Mouse (Mus musculus): ENCODE results near the gene Grin2a. TPM values are rescaled to one million over a fixed set of nuclear protein-coding genes. Genes with fewer than 3 reads are reported as not detected.

The Grin2a gene
- total and polyA plus RNA-seq, 3 experiments: not detected

GRCm38 (mm10) chr16:9735365-9736080, 259.8 kb downstream of the Grin2a start:
- TF ChIP-seq MYC (IDR thresholded peaks at IDR 0.05; ENCODE audit: low read depth, low read length): no peak
- no peak for TF ChIP-seq GABPA (IDR thresholded peaks at IDR 0.05; ENCODE audit: low read depth, low read length)
- no peak for TF ChIP-seq TCF12 (IDR thresholded peaks at IDR 0.05; ENCODE audit: low read depth, low read length)
- TF ChIP-seq SMC3 (IDR thresholded peaks at IDR 0.05; ENCODE audit: low read depth, low read length): no peak
- TF ChIP-seq RAD21 (IDR thresholded peaks at IDR 0.05; ENCODE audit: low read depth, low read length): no peak
- no peak for TF ChIP-seq UBTF (IDR thresholded peaks at IDR 0.05; ENCODE audit: borderline replicate concordance, insufficient read depth, low read depth, low read length)
- TF ChIP-seq USF2 (IDR thresholded peaks at IDR 0.05; ENCODE audit: borderline replicate concordance in 1 of 2, insufficient read depth in 1 of 2, low read depth in 1 of 2, low read length in 2 of 2): no peak
- no peak for TF ChIP-seq ELF1 (IDR thresholded peaks at IDR 0.05; ENCODE audit: low read depth, low read length)
- DNase-seq (ENCODE audit: low read depth, low spot score): no peak
- H3K36me3 ChIP-seq (ENCODE audit: control insufficient read depth in 1 of 2, insufficient read depth in 2 of 2, low read length in 2 of 2): no peaks in the 10 kb centered on the region

GRCm38 (mm10) chr16:9727603-9728002, 267.8 kb downstream of the Grin2a start:
- Histone ChIP-seq H3K27me3 (ENCODE audit: control insufficient read depth in 1 of 2, insufficient read depth in 2 of 2, low read length in 2 of 2) (no peaks in the 10 kb centered on the region), H3K4me1 (ENCODE audit: control insufficient read depth in 1 of 2, insufficient read depth in 2 of 2, low read length in 2 of 2) (no peaks in the 10 kb centered on the region), H3K4me3 (ENCODE audit: control insufficient read depth in 1 of 2, insufficient read depth in 1 of 2, low read depth in 2 of 2, low read length in 2 of 2) (no peak overlapping the region), H3K27ac (ENCODE audit: control insufficient read depth, low read depth, low read length) (no peak overlapping the region), H3K9ac (ENCODE audit: control insufficient read depth, low read depth, low read length, poor library complexity, severe bottlenecking) (no peak overlapping the region), H3K9me3 (replicated peaks; ENCODE audit: insufficient read depth, low read length) (no peaks in the 10 kb centered on the region), H3K36me3 (ENCODE audit: control insufficient read depth in 1 of 2, insufficient read depth in 2 of 2, low read length in 2 of 2) (no peaks in the 10 kb centered on the region), H3K79me2 (ENCODE audit: control insufficient read depth, insufficient read depth, low read length, poor library complexity) (no peaks in the 10 kb centered on the region)
- no peak for DNase-seq (ENCODE audit: low read depth, low spot score)
- TF ChIP-seq USF1 (IDR thresholded peaks at IDR 0.05; ENCODE audit: low read depth, low read length): no peak
- no peak for TF ChIP-seq TBP (IDR thresholded peaks at IDR 0.05; ENCODE audit: low read depth, low read length)

More at GRCm38 (mm10) chr16:9735365-9736080, 259.8 kb downstream of the Grin2a start:
- Histone ChIP-seq H3K79me2 (ENCODE audit: control insufficient read depth, insufficient read depth, low read length, poor library complexity) (no peaks in the 10 kb centered on the region), H3K27me3 (ENCODE audit: control insufficient read depth in 1 of 2, insufficient read depth in 2 of 2, low read length in 2 of 2) (no peaks in the 10 kb centered on the region), H3K4me3 (ENCODE audit: control insufficient read depth in 1 of 2, insufficient read depth in 1 of 2, low read depth in 2 of 2, low read length in 2 of 2) (no peak overlapping the region), H3K27ac (ENCODE audit: control insufficient read depth, low read depth, low read length) (no peak overlapping the region), H3K9ac (ENCODE audit: control insufficient read depth, low read depth, low read length, poor library complexity, severe bottlenecking) (no peak overlapping the region), H3K9me3 (replicated peaks; ENCODE audit: insufficient read depth, low read length) (no peaks in the 10 kb centered on the region), H3K4me1 (ENCODE audit: control insufficient read depth in 1 of 2, insufficient read depth in 2 of 2, low read length in 2 of 2) (no peaks in the 10 kb centered on the region)

GRCm38 (mm10) chr16:9725578-9726113, 269.7 kb downstream of the Grin2a start:
- no peak overlapping the region for H3K27ac ChIP-seq (ENCODE audit: control insufficient read depth, low read depth, low read length)
- H3K4me3 ChIP-seq (ENCODE audit: control insufficient read depth in 1 of 2, insufficient read depth in 1 of 2, low read depth in 2 of 2, low read length in 2 of 2): no peak overlapping the region
- no peak for TF ChIP-seq GABPA (IDR thresholded peaks at IDR 0.05; ENCODE audit: low read depth, low read length)
- TF ChIP-seq POLR2AphosphoS2 (IDR thresholded peaks at IDR 0.05; ENCODE audit: low read length): no peak
- TF ChIP-seq ETS1 (IDR thresholded peaks at IDR 0.05; ENCODE audit: low read depth, low read length): no peak
- TF ChIP-seq MYC (IDR thresholded peaks at IDR 0.05; ENCODE audit: low read depth, low read length): no peak
- no peak for TF ChIP-seq MYB (IDR thresholded peaks at IDR 0.05; ENCODE audit: low read depth, low read length)
- TF ChIP-seq SMC3 (IDR thresholded peaks at IDR 0.05; ENCODE audit: low read depth, low read length): no peak
- TF ChIP-seq USF1 (IDR thresholded peaks at IDR 0.05; ENCODE audit: low read depth, low read length): no peak
- no peak for TF ChIP-seq ELF1 (IDR thresholded peaks at IDR 0.05; ENCODE audit: low read depth, low read length)
- no peak for TF ChIP-seq CHD1 (IDR thresholded peaks at IDR 0.05; ENCODE audit: low read depth, low read length)
- no peak for TF ChIP-seq BHLHE40 (IDR thresholded peaks at IDR 0.05; ENCODE audit: borderline replicate concordance, low read depth, low read length)
- no peak for TF ChIP-seq POLR2A (IDR thresholded peaks at IDR 0.05; ENCODE audit: control insufficient read depth in 1 of 2, insufficient read depth in 1 of 2, low read depth in 1 of 2, low read length in 2 of 2, poor library complexity in 1 of 2)
- no peak for TF ChIP-seq ZNF384 (IDR thresholded peaks at IDR 0.05; ENCODE audit: low read depth, low read length)
- TF ChIP-seq MEF2A (IDR thresholded peaks at IDR 0.05; ENCODE audit: extremely low read depth, insufficient replicate concordance, low read depth, low read length, poor library complexity, severe bottlenecking): no peak
- no peak for TF ChIP-seq MAFK (IDR thresholded peaks at IDR 0.05; ENCODE audit: borderline replicate concordance, low read depth, low read length)
- TF ChIP-seq CHD2 (IDR thresholded peaks at IDR 0.05; ENCODE audit: low read length): no peak
- TF ChIP-seq USF2 (IDR thresholded peaks at IDR 0.05; ENCODE audit: borderline replicate concordance in 1 of 2, insufficient read depth in 1 of 2, low read depth in 1 of 2, low read length in 2 of 2): no peak
- H3K9me3 ChIP-seq (replicated peaks; ENCODE audit: insufficient read depth, low read length): no peaks in the 10 kb centered on the region
- H3K9ac ChIP-seq (ENCODE audit: control insufficient read depth, low read depth, low read length, poor library complexity, severe bottlenecking): no peak overlapping the region
- H3K79me2 ChIP-seq (ENCODE audit: control insufficient read depth, insufficient read depth, low read length, poor library complexity): no peaks in the 10 kb centered on the region
- no peaks in the 10 kb centered on the region for H3K4me1 ChIP-seq (ENCODE audit: control insufficient read depth in 1 of 2, insufficient read depth in 2 of 2, low read length in 2 of 2)
- no peaks in the 10 kb centered on the region for H3K27me3 ChIP-seq (ENCODE audit: control insufficient read depth in 1 of 2, insufficient read depth in 2 of 2, low read length in 2 of 2)
- DNase-seq (ENCODE audit: low read depth, low spot score): no peak
- H3K36me3 ChIP-seq (ENCODE audit: control insufficient read depth in 1 of 2, insufficient read depth in 2 of 2, low read length in 2 of 2): no peaks in the 10 kb centered on the region

Measured in MEL (cell line).